Mouse (Mus musculus): ENCODE measurements around the gene Zwilch.
A peak's percentile ranks its signal among the peaks of the same experiment; 100 is the strongest.
"Not testable (repeated sequence)": the region's sequence is repeated elsewhere in the genome, so short reads cannot be mapped to it uniquely, and the experiment has no call there.

Zwilch gene

GRCm38 (mm10) chr9:64216090-64216489 is 43.2 kb upstream of the Zwilch start:
- Histone ChIP-seq H3K9me3 (ENCODE audit: low read length) (no peaks in the 10 kb centered on the region), H3K4me1 (replicated peaks; ENCODE audit: low read depth, low read length) (peaks cover 77% of the 10 kb centered on the region), H3K36me3 (ENCODE audit: insufficient read depth, low read length) (peaks cover 60% of the 10 kb centered on the region), H3K4me3 (replicated peaks; ENCODE audit: low read length) (no peak overlapping the region), H3K27me3 (ENCODE audit: insufficient read depth, low read length) (no peaks in the 10 kb centered on the region)
- TF ChIP-seq POU5F1 (IDR thresholded peaks at IDR 0.05; ENCODE audit: borderline replicate concordance, low read length) (no peak), NANOG (IDR thresholded peaks at IDR 0.05; ENCODE audit: borderline replicate concordance, low read length) (no peak), CTCF (conservative IDR thresholded peaks at IDR 0.05; ENCODE audit: low read length) (no peak)

- H3K4me1 ChIP-seq (replicated peaks; ENCODE audit: low read depth, low read length) = peaks cover 61% of the 10 kb centered on the region
- no peak for TF ChIP-seq POU5F1 (IDR thresholded peaks at IDR 0.05; ENCODE audit: borderline replicate concordance, low read length)
- no peak for TF ChIP-seq CTCF (conservative IDR thresholded peaks at IDR 0.05; ENCODE audit: low read length)
- TF ChIP-seq NANOG (IDR thresholded peaks at IDR 0.05; ENCODE audit: borderline replicate concordance, low read length) = no peak
These were observed 41.5 kb upstream of the Zwilch start for GRCm38 (mm10) chr9:64214452-64214851.

DNA sequence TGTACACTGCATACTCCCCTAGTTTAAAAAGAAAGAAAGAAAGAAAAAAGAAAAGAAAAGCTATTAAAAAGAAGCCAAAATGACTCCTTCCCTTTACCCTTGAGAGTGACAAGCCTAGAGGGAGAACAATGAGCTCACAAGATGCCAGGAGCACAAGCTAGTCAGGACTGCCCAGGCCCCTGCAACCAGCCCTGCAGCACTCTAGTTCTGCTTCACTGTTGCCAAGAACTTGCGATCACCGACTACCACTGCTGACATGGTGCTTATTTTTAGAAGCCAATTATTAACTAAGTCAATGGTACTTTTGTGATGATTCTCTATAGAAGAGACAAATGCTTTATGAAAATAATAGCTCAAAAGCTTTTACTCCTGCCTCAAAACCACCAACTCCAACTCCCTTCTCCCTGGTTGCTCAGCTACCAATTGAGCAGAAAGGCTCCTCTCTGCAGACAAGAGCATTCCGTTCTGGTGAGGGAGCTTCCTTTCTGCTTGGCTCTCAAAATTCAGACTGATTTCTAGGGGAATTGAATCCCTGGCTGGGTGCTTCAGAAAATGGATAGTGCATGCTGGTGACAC is 34.7 kb upstream of the Zwilch start:
- no peak for TF ChIP-seq POU5F1 (IDR thresholded peaks at IDR 0.05; ENCODE audit: borderline replicate concordance, low read length)
- TF ChIP-seq CTCF (conservative IDR thresholded peaks at IDR 0.05; ENCODE audit: low read length) = no peak
- no peak for TF ChIP-seq NANOG (IDR thresholded peaks at IDR 0.05; ENCODE audit: borderline replicate concordance, low read length)
- Histone ChIP-seq H3K4me1 (replicated peaks; ENCODE audit: low read depth, low read length) (peaks cover 38% of the 10 kb centered on the region), H3K4me3 (replicated peaks; ENCODE audit: low read length) (no peak overlapping the region), H3K9me3 (ENCODE audit: low read length) (no peaks in the 10 kb centered on the region), H3K27me3 (ENCODE audit: insufficient read depth, low read length) (no peaks in the 10 kb centered on the region), H3K36me3 (ENCODE audit: insufficient read depth, low read length) (peaks cover 97% of the 10 kb centered on the region)

More at GRCm38 (mm10) chr9:64214452-64214851, 41.5 kb upstream of the Zwilch start:
- Histone ChIP-seq H3K4me3 (replicated peaks; ENCODE audit: low read length) (peak overlapping the region; percentile 32; the same call in 1 of the 2 replicates), H3K36me3 (ENCODE audit: insufficient read depth, low read length) (peaks cover 76% of the 10 kb centered on the region), H3K27me3 (ENCODE audit: insufficient read depth, low read length) (no peaks in the 10 kb centered on the region), H3K9me3 (ENCODE audit: low read length) (no peaks in the 10 kb centered on the region)

GRCm38 (mm10) chr9:64202866-64203265 is 30.0 kb upstream of the Zwilch start:
- Histone ChIP-seq H3K4me3 (replicated peaks; ENCODE audit: low read length) (no peak overlapping the region), H3K4me1 (replicated peaks; ENCODE audit: low read depth, low read length) (peaks cover 82% of the 10 kb centered on the region), H3K36me3 (ENCODE audit: insufficient read depth, low read length) (peaks cover 74% of the 10 kb centered on the region), H3K27me3 (ENCODE audit: insufficient read depth, low read length) (no peaks in the 10 kb centered on the region), H3K9me3 (ENCODE audit: low read length) (no peaks in the 10 kb centered on the region)
- TF ChIP-seq POU5F1 (IDR thresholded peaks at IDR 0.05; ENCODE audit: borderline replicate concordance, low read length) = no peak
- TF ChIP-seq CTCF (conservative IDR thresholded peaks at IDR 0.05; ENCODE audit: low read length) = no peak
- TF ChIP-seq NANOG (IDR thresholded peaks at IDR 0.05; ENCODE audit: borderline replicate concordance, low read length) = no peak

GRCm38 (mm10) chr9:64202331-64202730 is 29.4 kb upstream of the Zwilch start:
- Histone ChIP-seq H3K36me3 (ENCODE audit: insufficient read depth, low read length) (peaks cover 74% of the 10 kb centered on the region), H3K9me3 (ENCODE audit: low read length) (no peaks in the 10 kb centered on the region), H3K27me3 (ENCODE audit: insufficient read depth, low read length) (no peaks in the 10 kb centered on the region), H3K4me3 (replicated peaks; ENCODE audit: low read length) (no peak overlapping the region), H3K4me1 (replicated peaks; ENCODE audit: low read depth, low read length) (peaks cover 87% of the 10 kb centered on the region)
- TF ChIP-seq CTCF (conservative IDR thresholded peaks at IDR 0.05; ENCODE audit: low read length) (no peak), POU5F1 (IDR thresholded peaks at IDR 0.05; ENCODE audit: borderline replicate concordance, low read length) (no peak), NANOG (IDR thresholded peaks at IDR 0.05; ENCODE audit: borderline replicate concordance, low read length) (no peak)

- TF ChIP-seq CTCF (conservative IDR thresholded peaks at IDR 0.05; ENCODE audit: low read length) = no peak
- no peak for TF ChIP-seq POU5F1 (IDR thresholded peaks at IDR 0.05; ENCODE audit: borderline replicate concordance, low read length)
- no peak for TF ChIP-seq NANOG (IDR thresholded peaks at IDR 0.05; ENCODE audit: borderline replicate concordance, low read length)
- Histone ChIP-seq H3K4me1 (replicated peaks; ENCODE audit: low read depth, low read length) (peaks cover 94% of the 10 kb centered on the region), H3K36me3 (ENCODE audit: insufficient read depth, low read length) (peaks cover 72% of the 10 kb centered on the region), H3K4me3 (replicated peaks; ENCODE audit: low read length) (peak overlapping the region; percentile 29; the same call in 1 of the 2 replicates), H3K9me3 (ENCODE audit: low read length) (no peaks in the 10 kb centered on the region), H3K27me3 (ENCODE audit: insufficient read depth, low read length) (no peaks in the 10 kb centered on the region)
These were observed 27.0 kb upstream of the Zwilch start for GRCm38 (mm10) chr9:64199897-64200296.

- Histone ChIP-seq H3K4me3 (replicated peaks; ENCODE audit: low read length) (peak overlapping the region; percentile 43), H3K4me1 (replicated peaks; ENCODE audit: low read depth, low read length) (peaks cover 92% of the 10 kb centered on the region), H3K36me3 (ENCODE audit: insufficient read depth, low read length) (peaks cover 73% of the 10 kb centered on the region)
- not testable (repeated sequence) for H3K27me3 ChIP-seq (ENCODE audit: insufficient read depth, low read length); H3K9me3 ChIP-seq (ENCODE audit: low read length)
- peak; percentile 42; the same call in 1 of the 2 replicates for TF ChIP-seq NANOG (IDR thresholded peaks at IDR 0.05; ENCODE audit: borderline replicate concordance, low read length)
These were observed 26.0 kb upstream of the Zwilch start for GRCm38 (mm10) chr9:64198763-64199418.

- peak overlapping the region; percentile 43 for H3K4me3 ChIP-seq (replicated peaks; ENCODE audit: low read length)
- no peaks in the 10 kb centered on the region for H3K27me3 ChIP-seq (ENCODE audit: insufficient read depth, low read length)
- H3K4me1 ChIP-seq (replicated peaks; ENCODE audit: low read depth, low read length) = peaks cover 87% of the 10 kb centered on the region
- H3K9me3 ChIP-seq (ENCODE audit: low read length) = no peaks in the 10 kb centered on the region
- no peak for TF ChIP-seq POU5F1 (IDR thresholded peaks at IDR 0.05; ENCODE audit: borderline replicate concordance, low read length)
- no peak for TF ChIP-seq CTCF (conservative IDR thresholded peaks at IDR 0.05; ENCODE audit: low read length)
- no peak for TF ChIP-seq NANOG (IDR thresholded peaks at IDR 0.05; ENCODE audit: borderline replicate concordance, low read length)
- peaks cover 73% of the 10 kb centered on the region for H3K36me3 ChIP-seq (ENCODE audit: insufficient read depth, low read length)
These were observed 25.3 kb upstream of the Zwilch start for GRCm38 (mm10) chr9:64198068-64198762.

All from E14TG2a.4 (cell line).